Mouse (Mus musculus): ENCODE measurements around the gene Uqcrh.

DNA sequence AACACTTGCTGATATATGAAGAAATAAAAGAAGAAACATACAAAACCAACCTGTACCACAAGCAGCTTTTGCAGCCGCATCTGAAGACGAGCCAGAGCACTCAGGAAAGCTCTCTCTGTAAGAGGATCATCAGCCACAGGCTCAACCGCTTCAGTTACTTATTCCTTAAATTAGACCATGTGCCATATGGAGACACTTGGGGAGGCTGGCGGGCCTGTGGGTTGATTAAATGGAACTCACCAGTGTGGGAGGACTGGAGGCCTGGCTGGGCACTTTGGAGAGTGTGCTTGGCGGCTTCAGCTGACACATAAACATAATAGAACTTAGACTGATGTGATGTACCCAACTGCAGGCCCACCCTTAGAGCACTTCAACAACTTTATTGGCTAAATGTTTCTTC is 41.5 kb downstream of the Uqcrh start:
- TF ChIP-seq CTCF (IDR thresholded peaks at IDR 0.05; ENCODE audit: low read depth, low read length) (no peak), POLR2A (IDR thresholded peaks at IDR 0.05; ENCODE audit: extremely low read depth, insufficient read depth, low read length) (no peak)
